Mouse (Mus musculus) hindbrain, embryonic 15.5 days (tissue): ENCODE measurements around the gene Spag7. TPM values are rescaled to one million over a fixed set of nuclear protein-coding genes. Genes with fewer than 3 reads are reported as not detected.

ENCODE experiments used
- ATAC-seq: fragments of 200-750 bp; cut with Nextera tagmentation; 2 replicates; pipeline ENCODE4 v1.8.0; 2017; ENCODE audit warnings: low read depth, moderate number of reproducible peaks, moderate TSS enrichment; ENCODE audit not compliant: low FRiP score
- H3K27ac ChIP-seq: fragments of 300-500 bp; sonication (generic); replicated peaks from 2 replicates; pipeline ENCODE4 v1.5.1; 2015; ENCODE audit warnings: mild to moderate bottlenecking, inconsistent platforms
- H3K27me3 ChIP-seq: fragments of 300-500 bp; sonication (generic); 2 replicates; pipeline ENCODE4 v1.6.1; 2015; ENCODE audit warnings: control low read depth, inconsistent platforms
- H3K36me3 ChIP-seq: fragments of 300-500 bp; sonication (generic); 2 replicates; pipeline ENCODE4 v1.6.1; 2015; ENCODE audit warnings: control low read depth, inconsistent platforms
- H3K4me1 ChIP-seq: fragments of 300-500 bp; sonication (generic); replicated peaks from 2 replicates; pipeline ENCODE4 v1.6.1; 2015; ENCODE audit warnings: control low read depth, inconsistent platforms
- H3K4me2 ChIP-seq: fragments of 300-500 bp; sonication (generic); 2 replicates; pipeline ENCODE4 v1.6.1; 2015; ENCODE audit warnings: moderate library complexity, mild to moderate bottlenecking, inconsistent platforms
- H3K4me3 ChIP-seq: fragments of 300-500 bp; sonication (generic); 2 replicates; pipeline ENCODE4 v1.5.1; 2015; ENCODE audit warnings: mild to moderate bottlenecking, inconsistent platforms
- H3K9ac ChIP-seq: fragments of 300-500 bp; sonication (generic); 2 replicates; pipeline ENCODE4 v1.6.1; 2015; ENCODE audit warnings: inconsistent platforms
- H3K9me3 ChIP-seq: fragments of 300-500 bp; sonication (generic); 2 replicates; pipeline ENCODE4 v1.6.1; 2016; ENCODE audit warnings: control low read depth, inconsistent platforms
- WGBS: fragments of 180-500 bp; shearing (Covaris S2); methylation state at CpG from one replicate; pipeline ENCODE4 v1.1.7; 2015; 5-methylcytosine and 5-hydroxymethylcytosine counted together
- polyA plus RNA-seq: library from polyadenylated mRNA; unstranded; fragments of >200 nt; fragmentation: Nextera tagmentation; extraction: Ambion mirVana; gene quantifications from 2 replicates; pipeline ENCODE4 v1.2.1, GENCODE M21; 2015

The Spag7 gene
- polyA plus RNA-seq, 1 experiment from 2014 or later = 164 TPM

DNA sequence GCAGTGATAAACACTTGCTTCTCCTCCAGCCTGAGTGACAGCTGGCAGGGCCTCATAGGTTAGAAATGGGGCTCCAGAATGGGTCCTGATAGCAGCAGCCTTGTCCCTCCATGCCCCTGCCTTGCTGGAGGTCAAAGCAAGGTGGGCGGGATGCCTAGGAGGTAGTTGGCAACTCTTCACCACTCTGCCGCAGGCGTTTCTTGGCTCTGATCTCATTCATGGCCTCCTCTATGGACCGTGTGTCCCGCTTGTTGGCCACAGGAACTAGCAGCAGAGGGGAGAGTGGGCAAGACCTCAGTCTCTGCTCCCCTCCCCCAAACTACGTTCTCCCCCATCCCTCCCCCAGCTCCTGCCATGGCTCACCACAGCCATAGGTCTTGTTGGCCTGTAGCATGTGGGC is 5.3 kb downstream of the Spag7 start:
- H3K4me1 ChIP-seq = peaks cover 13% of the 10 kb centered on the region
- ATAC-seq = no peak
- no peak overlapping the region for H3K27ac ChIP-seq
- H3K36me3 ChIP-seq = peaks cover 24% of the 10 kb centered on the region
- no peaks in the 10 kb centered on the region for H3K9me3 ChIP-seq
- H3K9ac ChIP-seq = no peak overlapping the region
- WGBS = 94% methylated on average over 6 of the region's 6 CpGs
- H3K4me3 ChIP-seq = no peak overlapping the region
- H3K4me2 ChIP-seq = no peak overlapping the region
- no peaks in the 10 kb centered on the region for H3K27me3 ChIP-seq

DNA sequence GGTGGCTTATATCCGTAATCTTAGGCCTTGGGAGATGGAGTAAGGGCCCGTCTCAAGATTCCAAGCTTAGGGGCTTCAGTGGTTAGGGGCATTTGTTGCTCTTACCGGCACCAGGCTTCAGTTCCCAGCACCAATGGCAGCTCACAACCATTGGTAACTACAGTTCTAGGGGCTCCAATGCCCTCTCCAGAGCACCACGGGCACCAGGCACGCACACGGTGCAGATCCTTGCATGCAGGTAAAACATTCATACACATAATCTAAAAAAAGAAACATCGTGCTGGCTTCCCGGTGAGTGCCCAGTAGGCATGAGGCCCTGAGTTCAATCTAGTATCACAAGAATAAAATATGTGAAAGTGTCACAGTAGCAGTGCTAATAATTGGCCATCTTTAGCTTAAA is 6.1 kb downstream of the Spag7 start:
- Histone ChIP-seq H3K36me3 (peaks cover 24% of the 10 kb centered on the region), H3K4me3 (no peak overlapping the region), H3K9ac (no peak overlapping the region), H3K27me3 (no peaks in the 10 kb centered on the region), H3K4me2 (no peak overlapping the region), H3K4me1 (peaks cover 11% of the 10 kb centered on the region), H3K27ac (no peak overlapping the region), H3K9me3 (no peaks in the 10 kb centered on the region)
- WGBS = 95% methylated on average over 8 of the region's 8 CpGs
- no peak for ATAC-seq

DNA sequence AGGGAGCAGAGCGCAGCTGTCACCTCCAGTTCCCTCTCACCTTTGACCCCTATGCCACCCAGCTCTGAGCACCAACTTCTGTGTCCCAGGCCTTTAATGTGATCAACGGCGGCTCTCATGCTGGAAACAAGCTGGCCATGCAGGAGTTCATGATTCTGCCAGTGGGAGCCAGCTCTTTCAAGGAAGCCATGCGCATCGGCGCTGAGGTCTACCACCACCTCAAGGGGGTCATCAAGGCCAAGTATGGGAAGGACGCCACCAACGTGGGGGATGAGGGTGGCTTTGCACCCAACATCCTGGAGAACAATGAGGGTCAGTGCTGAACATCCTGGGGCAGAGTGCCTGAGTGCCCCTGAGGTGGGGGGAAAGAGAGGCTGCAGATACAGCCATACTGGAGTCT is 8.6 kb downstream of the Spag7 start:
- Histone ChIP-seq H3K4me2 (no peak overlapping the region), H3K36me3 (peaks cover 24% of the 10 kb centered on the region), H3K4me3 (no peak overlapping the region), H3K4me1 (peaks cover 14% of the 10 kb centered on the region), H3K27ac (no peak overlapping the region), H3K27me3 (no peaks in the 10 kb centered on the region), H3K9ac (no peak overlapping the region), H3K9me3 (no peaks in the 10 kb centered on the region)
- 85% methylated on average over 8 of the region's 8 CpGs for WGBS
- ATAC-seq = no peak

DNA sequence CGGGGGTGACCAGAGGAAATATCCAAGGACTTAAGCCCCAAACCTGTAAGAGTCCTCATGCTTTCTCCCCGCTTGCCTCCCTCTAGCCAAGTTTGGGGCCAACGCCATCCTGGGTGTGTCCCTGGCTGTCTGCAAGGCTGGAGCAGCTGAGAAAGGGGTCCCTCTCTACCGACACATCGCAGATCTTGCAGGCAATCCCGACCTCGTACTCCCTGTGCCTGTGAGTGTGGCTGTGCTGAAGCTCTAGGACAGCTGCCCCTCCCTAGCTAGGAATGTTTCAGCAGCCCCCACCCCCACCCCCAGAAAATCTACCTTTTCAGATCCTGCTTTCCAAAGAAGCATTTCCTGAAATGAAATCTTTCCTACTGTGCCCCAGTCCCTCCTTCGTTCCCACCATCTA is 10.3 kb downstream of the Spag7 start:
- ATAC-seq = no peak
- peaks cover 13% of the 10 kb centered on the region for H3K36me3 ChIP-seq
- 84% methylated on average over 8 of the region's 8 CpGs for WGBS
- H3K4me2 ChIP-seq = no peak overlapping the region
- peaks cover 21% of the 10 kb centered on the region for H3K4me1 ChIP-seq
- no peaks in the 10 kb centered on the region for H3K9me3 ChIP-seq
- H3K27ac ChIP-seq = no peak overlapping the region
- no peak overlapping the region for H3K4me3 ChIP-seq
- no peaks in the 10 kb centered on the region for H3K27me3 ChIP-seq
- no peak overlapping the region for H3K9ac ChIP-seq

DNA sequence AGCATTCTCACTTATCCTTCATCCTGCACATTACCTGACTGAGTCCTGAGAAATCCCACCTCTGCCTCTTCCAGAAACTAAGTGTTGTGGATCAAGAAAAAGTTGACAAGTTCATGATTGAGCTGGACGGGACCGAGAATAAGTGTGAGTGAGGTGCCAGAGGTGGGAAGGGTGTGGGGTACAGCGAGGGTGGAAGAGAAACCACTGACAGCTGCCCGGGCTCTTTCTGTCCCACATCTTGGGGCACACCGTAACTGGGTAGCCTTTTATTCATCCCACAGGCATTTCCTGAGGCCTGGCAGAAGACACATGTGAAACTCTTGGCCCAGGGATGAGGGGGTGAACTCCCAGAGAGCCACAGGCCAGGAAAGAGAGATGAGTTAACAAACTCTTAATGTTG is 10.7 kb downstream of the Spag7 start:
- H3K36me3 ChIP-seq = peaks cover 11% of the 10 kb centered on the region
- H3K4me2 ChIP-seq = no peak overlapping the region
- no peaks in the 10 kb centered on the region for H3K27me3 ChIP-seq
- no peak overlapping the region for H3K4me3 ChIP-seq
- peaks cover 21% of the 10 kb centered on the region for H3K4me1 ChIP-seq
- no peak overlapping the region for H3K27ac ChIP-seq
- WGBS = 87% methylated on average over 5 of the region's 5 CpGs
- H3K9me3 ChIP-seq = no peaks in the 10 kb centered on the region
- no peak overlapping the region for H3K9ac ChIP-seq
- ATAC-seq = no peak

DNA sequence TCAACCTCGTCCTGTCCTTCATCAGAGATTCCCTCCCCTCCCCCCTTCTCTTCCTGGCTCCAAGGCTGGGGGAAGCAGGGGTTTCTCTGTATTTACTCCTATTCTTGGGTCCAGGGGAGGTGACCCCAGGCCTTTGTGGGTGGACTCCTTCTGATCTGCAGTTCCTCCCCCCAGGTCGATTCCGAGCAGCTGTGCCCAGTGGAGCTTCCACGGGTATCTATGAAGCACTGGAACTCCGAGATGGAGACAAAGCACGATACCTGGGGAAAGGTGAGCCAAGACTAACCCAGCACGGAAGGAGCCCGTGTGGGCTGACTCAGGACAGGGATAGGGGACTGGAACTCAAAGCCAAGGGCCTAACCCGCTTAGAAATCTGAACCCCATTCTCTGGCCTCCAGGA is 11.2 kb downstream of the Spag7 start:
- Histone ChIP-seq H3K9me3 (no peaks in the 10 kb centered on the region), H3K4me3 (no peak overlapping the region), H3K27me3 (no peaks in the 10 kb centered on the region), H3K4me1 (peaks cover 26% of the 10 kb centered on the region), H3K27ac (no peak overlapping the region), H3K36me3 (peaks cover 7% of the 10 kb centered on the region), H3K4me2 (no peak overlapping the region), H3K9ac (no peak overlapping the region)
- ATAC-seq = no peak
- 61% methylated on average over 9 of the region's 9 CpGs for WGBS

DNA sequence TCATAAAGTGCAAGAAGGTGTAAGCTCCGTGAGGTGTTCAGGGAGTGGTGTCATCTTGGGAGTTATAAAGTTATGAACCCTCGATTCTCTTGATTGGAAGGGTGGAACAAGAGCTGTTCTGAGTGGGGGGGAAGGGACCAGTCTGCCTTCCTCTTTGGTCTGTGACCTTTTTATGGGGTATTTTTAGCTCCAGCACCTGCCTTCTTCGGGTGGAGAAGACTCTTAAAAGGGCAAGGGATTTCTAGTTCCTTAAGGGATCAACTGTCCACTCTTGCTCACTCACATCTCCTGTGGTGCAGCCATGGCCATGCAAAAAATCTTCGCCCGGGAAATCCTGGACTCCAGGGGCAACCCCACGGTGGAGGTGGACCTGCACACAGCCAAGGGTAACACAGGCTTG is 11.6 kb downstream of the Spag7 start:
- Histone ChIP-seq H3K9me3 (no peaks in the 10 kb centered on the region), H3K4me2 (no peak overlapping the region), H3K4me1 (peaks cover 30% of the 10 kb centered on the region), H3K4me3 (no peak overlapping the region), H3K36me3 (peaks cover 3% of the 10 kb centered on the region), H3K27me3 (no peaks in the 10 kb centered on the region), H3K27ac (no peak overlapping the region), H3K9ac (no peak overlapping the region)
- no peak for ATAC-seq
- 59% methylated on average over 6 of the region's 6 CpGs for WGBS

DNA sequence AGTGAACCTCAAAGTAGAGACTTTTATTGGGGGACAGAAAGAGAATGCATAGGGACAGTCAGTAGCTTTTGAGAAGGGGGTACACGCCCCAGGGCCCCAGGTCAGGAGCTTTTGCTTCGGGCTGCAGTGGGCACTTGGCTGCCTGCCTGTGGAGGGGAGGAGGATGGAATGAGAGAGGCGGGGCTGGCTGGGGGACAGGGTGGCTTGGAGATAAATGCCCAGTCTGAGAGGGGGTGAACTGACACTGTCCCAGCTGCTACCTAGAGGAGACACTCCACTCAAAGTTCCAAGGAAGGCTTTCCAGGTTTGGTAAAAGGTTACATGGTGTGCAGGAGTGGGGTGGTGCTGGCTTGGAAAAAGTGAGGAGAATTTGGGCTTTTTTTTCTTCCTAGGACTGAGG is 12.3 kb downstream of the Spag7 start, which contains the start of gene Eno3:
TSS of gene Eno3 (plus strand) at position 239 of the 400 bp plus-strand sequence.
- H3K36me3 ChIP-seq = peaks cover 4% of the 10 kb centered on the region; the same call in 1 of the 2 replicates
- H3K27me3 ChIP-seq = no peaks in the 10 kb centered on the region
- H3K4me2 ChIP-seq = peak within 1 kb of the TSS; percentile 77
- peak within 1 kb of the TSS; percentile 98 for H3K27ac ChIP-seq
- H3K9ac ChIP-seq = peak within 1 kb of the TSS; percentile 98
- peak within 1 kb of the TSS; percentile 98 for H3K4me3 ChIP-seq
- WGBS = 4% methylated on average over 3 of the region's 3 CpGs
- no peak for ATAC-seq
- H3K9me3 ChIP-seq = no peaks in the 10 kb centered on the region
- peaks cover 36% of the 10 kb centered on the region for H3K4me1 ChIP-seq

DNA sequence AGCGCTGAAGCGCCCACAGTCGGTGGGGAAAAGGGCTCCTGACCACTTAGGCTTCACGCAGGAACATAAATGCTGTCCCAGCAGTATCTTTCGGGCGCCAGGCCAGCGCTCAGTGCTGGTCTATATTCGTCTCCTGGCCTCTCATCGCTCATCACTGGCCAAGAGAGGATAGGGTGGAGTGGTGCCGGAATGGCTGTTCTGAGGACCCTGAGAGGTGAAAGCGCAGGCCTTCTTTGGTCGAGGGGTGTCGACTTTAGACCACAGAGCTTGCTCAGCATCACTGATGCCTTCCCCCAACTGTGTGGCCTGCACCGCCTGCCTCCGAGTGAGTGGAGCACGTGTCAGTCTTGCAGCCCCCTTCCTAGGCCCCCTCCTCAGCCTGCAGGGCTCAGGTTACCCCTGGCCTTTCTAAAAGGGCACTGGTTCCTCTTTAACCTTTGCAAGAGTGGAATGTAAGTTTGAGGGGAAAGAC is 12.7 kb downstream of the Spag7 start:
- peak overlapping the region; percentile 77 for H3K4me2 ChIP-seq
- peaks cover 8% of the 10 kb centered on the region for H3K36me3 ChIP-seq
- peaks cover 41% of the 10 kb centered on the region for H3K4me1 ChIP-seq
- H3K27me3 ChIP-seq = no peaks in the 10 kb centered on the region
- no peak for ATAC-seq
- 0 out of 2 replicates have a peak overlapping the region, but pooled peaks have one; percentile 98 for H3K27ac ChIP-seq
- H3K9ac ChIP-seq = peak overlapping the region; percentile 98; the same call in 1 of the 2 replicates
- 6% methylated on average over 16 of the region's 16 CpGs for whole genome bisulfite sequencing
- no peaks in the 10 kb centered on the region for H3K9me3 ChIP-seq
- peak overlapping the region; percentile 98 for H3K4me3 ChIP-seq

DNA sequence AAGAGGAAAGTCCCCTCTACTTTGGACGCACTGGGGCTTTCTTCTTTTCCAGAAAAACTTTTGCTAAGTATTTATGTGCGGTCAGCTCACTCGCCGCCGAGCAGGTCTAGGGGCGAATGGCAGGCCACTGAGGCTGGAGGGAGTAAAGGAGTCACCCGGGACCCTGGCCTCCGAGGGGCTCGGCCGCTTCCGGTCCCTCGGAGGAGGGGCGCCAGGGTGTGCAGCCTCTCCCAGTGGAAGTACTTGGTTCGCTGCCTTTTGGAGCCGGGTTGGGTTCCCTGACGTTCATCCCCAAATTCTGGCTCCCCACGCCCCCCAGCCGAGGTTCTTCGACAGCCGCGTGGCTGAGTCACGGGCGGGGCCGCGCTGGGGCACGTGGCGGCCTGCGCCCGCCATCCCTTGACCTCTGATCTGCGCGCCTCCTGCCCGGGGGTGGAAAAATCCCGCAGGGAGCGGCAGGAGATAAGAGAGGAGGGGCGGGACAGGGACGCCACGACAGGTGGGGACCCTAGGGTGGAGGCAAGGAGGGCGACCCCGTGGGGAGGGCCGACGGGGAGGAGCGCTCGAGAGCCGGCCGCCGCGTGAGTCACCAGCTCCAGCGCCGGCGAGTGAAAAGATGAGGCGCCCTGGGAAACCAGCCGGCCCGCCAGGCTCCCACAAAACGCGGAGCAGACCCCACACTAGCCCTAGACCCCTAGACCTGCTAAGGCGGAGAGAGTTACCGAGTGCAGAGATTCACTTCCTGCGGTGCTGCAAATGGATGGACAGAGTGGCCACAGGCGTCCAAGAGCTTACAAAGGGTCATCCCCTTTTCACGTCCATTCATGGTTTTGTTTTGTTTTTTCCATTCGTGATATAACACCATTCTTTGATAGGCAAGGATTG is 13.4 kb downstream of the Spag7 start:
- H3K4me2 ChIP-seq = peak overlapping the region; percentile 77
- H3K36me3 ChIP-seq = peaks cover 14% of the 10 kb centered on the region
- ATAC-seq = no peak

DNA sequence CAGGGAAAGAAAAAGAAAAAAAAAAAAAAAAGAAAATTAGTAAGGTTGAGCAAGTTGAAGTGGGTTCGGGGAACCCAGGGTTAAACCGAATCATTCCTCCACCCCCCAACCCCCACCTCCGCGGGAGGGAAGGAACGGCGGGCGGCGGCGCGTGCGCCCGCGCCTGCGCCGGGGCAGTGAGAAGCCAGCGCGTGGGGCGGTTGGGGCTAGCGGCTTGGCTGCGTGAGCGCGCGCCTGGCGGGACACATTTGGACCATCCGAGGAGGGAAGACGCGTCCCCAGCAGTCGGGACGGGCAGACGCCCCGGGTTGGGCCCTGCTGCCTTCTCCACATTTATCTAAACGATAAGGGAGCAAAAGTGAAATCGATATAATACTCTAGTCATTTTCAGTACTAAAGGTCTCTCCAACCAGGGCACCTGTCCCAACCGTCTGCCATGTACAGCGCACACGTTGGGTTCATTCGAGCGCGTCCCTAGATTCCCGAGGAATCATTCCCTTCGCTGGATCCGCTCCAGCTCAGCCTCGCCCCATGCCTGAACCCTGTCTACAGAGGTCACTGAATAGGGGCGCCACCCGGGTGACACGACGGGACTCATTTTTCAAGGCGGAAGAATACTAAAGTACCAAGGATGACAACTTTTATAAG is 14.2 kb downstream of the Spag7 start:
- H3K27ac ChIP-seq = peak overlapping the region; percentile 98
- under 1% methylated on average over 48 of the region's 48 CpGs for WGBS
- peaks cover 48% of the 10 kb centered on the region for H3K4me1 ChIP-seq
- peak overlapping the region; percentile 77 for H3K4me2 ChIP-seq
- H3K4me3 ChIP-seq = peak overlapping the region; percentile 98
- H3K9me3 ChIP-seq = no peaks in the 10 kb centered on the region
- H3K36me3 ChIP-seq = peaks cover 22% of the 10 kb centered on the region
- peak overlapping the region; percentile 98 for H3K9ac ChIP-seq
- H3K27me3 ChIP-seq = no peaks in the 10 kb centered on the region
- ATAC-seq = peak; percentile 71

More for the DNA sequence above, 13.4 kb downstream of the Spag7 start:
- Histone ChIP-seq H3K9ac (peak overlapping the region; percentile 98), H3K27ac (peak overlapping the region; percentile 98), H3K9me3 (no peaks in the 10 kb centered on the region), H3K27me3 (no peaks in the 10 kb centered on the region), H3K4me3 (peak overlapping the region; percentile 98), H3K4me1 (peaks cover 46% of the 10 kb centered on the region)
- WGBS = under 1% methylated on average over 59 of the region's 61 CpGs
